Mouse (Mus musculus) urinary bladder, postnatal 4 days (tissue): ENCODE results near the gene Olfr456.
"Not testable (repeated sequence)": the region's sequence is repeated elsewhere in the genome, so short reads cannot be mapped to it uniquely, and the experiment has no call there.

ENCODE experiments used
- DNase-seq, 2 experiments: peaks; one replicate each; pipeline ENCODE4 v3.0.0; 2021 to 2022; ENCODE audit warnings: low spot score in 2 of 2

Gene Olfr456

DNA sequence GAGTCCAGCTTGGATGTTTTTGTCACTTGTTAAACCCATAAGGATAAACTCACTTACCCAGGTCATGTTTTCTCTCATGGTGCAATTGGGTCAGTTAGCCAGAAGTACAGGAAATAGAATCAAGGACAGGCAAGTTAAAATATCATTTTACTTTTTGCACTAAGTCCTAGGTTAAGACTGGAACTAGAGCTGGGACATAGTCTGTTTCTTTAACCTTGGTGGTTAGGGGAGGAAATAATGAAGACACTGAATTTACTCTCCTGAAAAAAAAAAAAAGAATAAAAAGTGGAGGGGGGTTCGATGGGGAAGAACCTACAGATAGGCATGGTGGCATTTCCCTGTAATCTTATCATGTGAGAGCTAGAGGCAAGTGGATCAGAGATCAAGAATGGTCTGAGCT is at the start of gene Olfr456:
TSS of gene Olfr456 (minus strand) at position 101 of the 400 bp plus-strand sequence.
- DNase-seq: no peak

DNA sequence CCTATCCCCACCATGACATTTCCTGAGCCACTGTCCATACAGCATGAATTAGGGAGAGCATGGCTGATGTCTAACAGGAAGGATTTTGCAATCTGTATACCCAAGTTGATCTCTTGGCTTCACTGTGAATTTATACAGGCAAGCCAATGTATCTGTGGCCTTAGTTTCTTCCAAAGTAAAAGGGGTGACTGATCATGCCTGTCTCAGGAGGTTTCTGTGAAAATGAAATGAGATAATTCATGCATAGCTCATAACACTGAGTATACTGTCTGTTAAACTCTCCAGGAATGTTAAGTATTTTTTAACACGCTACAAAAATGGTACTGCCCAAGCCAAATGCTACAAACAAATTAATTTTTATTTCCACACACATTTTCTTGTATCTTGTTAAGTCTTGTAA is 26.4 kb upstream of the Olfr456 start:
- DNase-seq: no peak

DNA sequence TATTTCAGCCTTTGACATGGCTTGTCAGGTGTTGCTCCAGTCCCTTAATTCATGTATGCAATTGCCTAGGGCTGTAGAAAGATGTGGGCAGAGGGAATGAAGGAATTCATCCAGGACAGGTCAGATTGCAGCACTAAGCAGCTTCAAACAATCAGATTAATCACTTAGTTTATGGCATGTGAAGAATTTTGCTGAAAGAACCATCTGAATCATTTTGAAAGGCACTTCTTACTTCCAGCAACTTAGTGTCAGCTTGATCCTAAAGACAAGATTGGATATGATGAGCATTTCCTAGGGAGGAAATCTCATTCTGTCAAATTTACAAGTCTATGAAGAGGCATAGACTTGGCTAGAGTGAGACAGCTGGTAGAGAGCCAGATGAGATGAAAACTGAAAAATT is 22.3 kb upstream of the Olfr456 start:
- no peak for DNase-seq

DNA sequence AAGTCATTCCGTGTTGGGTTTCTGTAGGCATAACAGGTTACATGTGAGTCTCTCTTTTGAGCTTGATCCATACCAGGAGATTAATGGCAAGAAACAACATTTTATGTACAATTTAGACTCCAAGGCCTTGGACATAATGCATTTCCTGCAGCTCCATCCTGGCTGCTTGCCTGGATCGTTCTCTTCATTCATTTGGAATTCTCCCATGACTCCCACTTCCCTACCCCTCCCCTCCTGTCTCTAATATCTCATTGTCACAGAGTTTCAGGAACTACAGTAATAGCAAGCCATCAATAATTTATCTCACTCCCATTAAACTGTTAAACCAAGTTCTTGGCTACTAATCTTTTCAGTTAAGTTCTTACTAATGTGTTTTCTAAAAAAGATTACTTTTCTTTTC is 16.5 kb upstream of the Olfr456 start:
- DNase-seq: no peak

DNA sequence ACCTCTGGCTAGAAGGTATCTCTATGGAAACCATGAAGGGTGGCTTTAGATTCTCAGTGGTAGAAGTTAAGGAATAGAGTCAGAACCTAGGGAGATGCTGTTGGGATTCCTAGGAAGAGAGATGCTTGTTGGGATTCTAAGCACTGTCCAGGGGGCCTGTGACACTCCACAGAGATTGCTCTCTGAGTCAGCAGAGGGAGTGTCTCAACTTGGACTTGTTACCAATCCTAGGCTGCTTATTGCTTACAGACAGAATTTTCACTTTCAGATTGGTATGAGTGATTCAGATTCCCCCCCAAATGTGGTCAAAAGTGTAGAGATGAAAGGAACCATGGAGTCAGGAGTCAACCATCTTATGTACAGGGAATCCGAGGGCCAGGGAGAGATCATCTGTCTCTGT is 2.7 kb upstream of the Olfr456 start:
- DNase-seq: no peak

DNA sequence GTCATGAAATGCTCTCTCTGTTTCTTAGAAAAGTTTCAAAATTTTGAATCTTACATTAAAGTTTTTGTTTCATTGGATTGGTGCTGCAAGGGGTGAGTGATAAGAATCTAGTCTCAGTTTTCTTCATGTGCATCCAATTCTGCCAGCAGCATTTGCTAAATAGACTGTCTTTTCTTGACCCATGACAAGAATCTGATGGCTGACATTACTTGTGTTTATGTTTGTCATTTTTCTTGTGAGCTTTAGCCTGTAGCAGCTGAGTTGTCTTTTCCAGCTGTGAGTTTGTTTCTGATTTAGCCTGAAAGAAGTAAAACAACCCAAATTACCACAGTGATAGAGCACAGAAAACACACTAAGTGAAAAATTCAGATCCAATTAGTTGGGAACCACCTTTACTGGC is 2.4 kb downstream of the Olfr456 start:
- DNase-seq: no peak

DNA sequence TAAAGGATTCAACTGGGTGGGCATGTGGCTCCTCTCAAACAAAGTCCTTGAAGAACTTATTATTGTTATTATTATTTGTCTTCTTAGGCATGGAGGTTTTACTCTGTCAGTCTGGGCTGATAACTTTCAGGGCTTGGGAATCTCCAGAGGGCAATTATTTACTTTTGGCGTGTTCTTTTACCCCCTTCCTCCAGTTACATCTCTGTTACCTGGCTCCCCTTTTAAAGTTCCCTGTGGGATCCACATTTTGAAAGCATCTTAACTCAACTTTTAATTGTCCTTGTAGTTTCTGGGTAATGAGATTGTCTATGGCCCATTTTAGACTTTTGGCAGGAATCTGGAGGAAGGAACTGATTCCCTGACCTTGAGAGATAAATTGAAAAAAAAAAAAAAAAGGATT is 10.8 kb downstream of the Olfr456 start, which contains the start of gene Olfr457:
TSS of gene Olfr457 (minus strand) at position 101 of the 400 bp plus-strand sequence.
- DNase-seq: no peak

DNA sequence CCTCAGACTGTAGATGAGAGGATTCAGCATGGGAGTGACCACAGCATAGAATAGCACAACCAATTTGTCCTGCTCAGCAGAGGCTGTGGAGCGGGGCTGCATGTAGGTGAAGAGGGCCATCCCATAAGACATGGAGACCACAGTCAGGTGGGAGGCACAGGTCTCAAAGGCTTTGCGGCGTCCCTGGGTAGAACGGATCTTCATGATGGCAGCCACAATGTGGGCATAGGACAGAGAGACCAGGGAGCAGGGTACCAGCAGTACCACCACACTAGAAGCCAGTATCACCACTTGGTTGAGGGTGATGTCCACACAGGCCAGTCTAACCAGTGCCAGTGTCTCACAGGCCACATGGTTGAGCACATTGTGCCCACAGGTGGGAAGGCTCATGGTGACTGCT is 15.7 kb downstream of the Olfr456 start:
- DNase-seq: not testable (repeated sequence)

DNA sequence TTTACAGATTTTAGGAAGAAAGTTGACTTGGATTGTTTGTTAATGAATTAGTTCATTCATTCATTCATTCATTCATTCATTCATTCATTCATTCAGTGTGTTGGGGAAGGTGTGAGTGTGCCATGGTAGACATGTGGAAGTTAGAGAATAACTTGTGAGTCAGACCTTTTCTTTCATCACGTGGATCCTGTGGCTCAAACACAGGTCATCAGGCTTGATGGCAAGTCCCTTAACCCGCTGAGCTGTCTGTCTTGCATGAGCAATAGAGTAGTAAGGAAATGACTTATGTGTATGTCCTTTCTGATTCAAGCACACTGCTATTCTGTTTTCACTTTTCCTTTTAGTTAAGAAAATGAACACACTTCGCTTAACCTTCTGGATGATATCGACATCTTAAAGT is 16.5 kb downstream of the Olfr456 start:
- no peak for DNase-seq

DNA sequence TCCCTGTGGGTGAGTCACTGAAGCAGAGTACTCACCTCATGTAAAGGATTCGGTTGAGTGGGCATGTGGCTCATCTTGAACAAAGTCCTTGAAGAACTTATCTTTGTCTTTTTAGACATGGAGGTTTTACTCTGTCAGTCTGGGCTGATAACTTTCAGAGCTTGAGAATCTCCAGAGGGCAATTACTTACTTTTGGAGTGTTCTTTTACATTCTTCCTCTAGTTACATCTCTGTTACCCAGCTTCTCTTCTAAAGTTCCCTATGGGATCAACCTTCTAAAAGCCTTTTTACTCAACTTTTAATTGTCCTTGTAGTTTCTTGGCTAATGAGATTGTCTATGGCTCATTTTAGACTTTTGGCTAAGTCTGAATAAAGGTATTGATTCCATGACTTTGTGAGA is 21.9 kb downstream of the Olfr456 start, which contains the start of gene Olfr458:
TSS of gene Olfr458 (minus strand) at position 101 of the 400 bp plus-strand sequence.
- no peak for DNase-seq

DNA sequence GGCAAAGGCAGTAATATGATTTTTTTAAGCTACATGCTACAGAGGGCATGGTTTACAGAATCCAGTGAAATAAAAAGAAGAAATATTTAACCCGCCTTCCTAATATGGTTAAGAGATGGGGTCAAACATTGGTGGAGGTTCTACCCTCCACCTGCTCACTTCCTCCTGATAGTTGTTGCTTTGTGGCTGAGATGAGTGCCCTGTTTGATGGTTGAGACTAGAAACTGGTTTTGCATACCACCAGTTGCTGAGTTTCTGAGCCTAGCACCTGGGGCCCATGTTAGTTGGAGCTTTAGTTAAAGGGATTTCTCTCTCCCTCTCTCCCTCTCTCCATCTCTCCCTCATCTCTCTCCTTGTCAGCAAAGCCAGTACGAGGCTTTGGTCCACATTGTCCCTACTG is 39.6 kb downstream of the Olfr456 start:
- no peak for DNase-seq

DNA sequence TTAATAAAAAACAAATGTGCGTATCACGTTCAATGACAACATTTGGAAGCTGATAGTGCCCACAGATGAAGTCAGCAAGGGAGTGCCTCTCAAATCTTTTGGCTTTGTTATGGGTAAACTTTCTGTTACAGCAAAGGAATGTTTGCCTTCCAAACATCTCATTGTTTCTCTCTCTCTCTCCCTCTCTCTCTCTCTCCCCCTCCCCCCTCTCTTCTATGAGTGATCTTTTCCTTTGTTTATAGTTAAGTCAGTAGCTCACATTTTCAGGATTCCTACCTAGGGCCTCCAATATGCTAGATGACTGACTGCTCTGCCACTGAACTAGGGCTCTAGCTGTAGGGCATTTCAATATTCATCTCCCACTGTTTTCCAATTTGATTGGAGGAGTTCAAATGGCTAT is 42.5 kb downstream of the Olfr456 start:
- DNase-seq: no peak

DNA sequence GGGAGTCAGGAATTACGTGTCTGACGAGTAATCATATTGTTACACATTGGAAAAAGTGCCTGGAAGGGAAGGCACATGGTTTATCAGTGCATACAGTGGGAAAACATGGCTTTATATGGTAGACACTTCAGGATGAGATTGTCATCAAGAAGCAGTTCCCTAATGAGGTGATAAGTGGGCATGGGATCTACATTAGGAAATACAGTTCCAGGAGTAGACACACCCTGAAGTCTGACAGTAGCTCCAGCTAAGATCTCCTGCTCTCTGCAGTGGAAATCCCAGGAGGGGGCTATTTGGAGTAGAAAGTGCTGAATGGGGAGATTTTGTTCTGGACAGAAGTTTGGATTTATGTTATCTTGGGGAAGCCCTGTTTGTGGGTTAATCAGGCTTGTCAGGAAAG is 45.6 kb downstream of the Olfr456 start:
- no peak for DNase-seq
